Mouse (Mus musculus): ENCODE measurements at regions not wholly inside any gene's neighbourhood (a gene's known extent, or its start where the extent isn't known, plus 50 kb on each side); places are given as distances from the start of the nearest gene placed in this dataset.

DNA sequence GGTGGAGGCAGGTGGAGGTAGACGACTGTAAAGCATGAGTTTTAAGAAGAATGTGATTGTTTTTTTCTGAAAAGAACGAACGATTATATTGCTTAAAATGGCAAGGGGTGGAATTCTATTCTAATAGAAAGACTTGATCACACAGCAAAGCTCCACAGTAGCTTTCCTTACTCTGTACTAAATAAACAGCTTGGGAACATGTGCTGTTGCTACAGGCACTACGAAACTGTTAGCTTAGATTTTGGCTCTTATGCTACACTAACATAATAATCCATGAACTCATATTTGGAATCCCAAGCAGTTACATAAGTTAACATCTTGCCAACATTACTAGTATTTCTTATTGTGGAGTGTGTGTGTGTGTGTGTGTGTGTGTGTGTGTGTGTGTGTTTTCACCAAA, 114.3 kb upstream of the Tll1 start:
- TF ChIP-seq POLR2A (IDR thresholded peaks at IDR 0.05; ENCODE audit: insufficient read length, low read depth) (no peak), TCF12 (IDR thresholded peaks at IDR 0.05; ENCODE audit: insufficient read depth, poor library complexity, severe bottlenecking) (no peak), USF1 (IDR thresholded peaks at IDR 0.05; ENCODE audit: low read depth) (no peak), MAX (IDR thresholded peaks at IDR 0.05; ENCODE audit: low read depth) (no peak), POLR2AphosphoS2 (IDR thresholded peaks at IDR 0.05; ENCODE audit: insufficient read length, low read depth) (no peak), E2F4 (IDR thresholded peaks at IDR 0.05; ENCODE audit: insufficient read depth) (no peak), CEBPB (IDR thresholded peaks at IDR 0.05; ENCODE audit: insufficient read depth, poor library complexity, severe bottlenecking) (no peak), MYOD1 (IDR thresholded peaks at IDR 0.05; ENCODE audit: control insufficient read depth in 1 of 3, insufficient read length in 2 of 3, low read depth in 2 of 3) (no peak), TCF3 (IDR thresholded peaks at IDR 0.05; ENCODE audit: insufficient read length, low read depth) (no peak), REST (IDR thresholded peaks at IDR 0.05; ENCODE audit: insufficient read depth, insufficient read length) (no peak), SRF (IDR thresholded peaks at IDR 0.05; ENCODE audit: control insufficient read depth, insufficient read length, low read depth) (no peak), MYOG (IDR thresholded peaks at IDR 0.05; ENCODE audit: control insufficient read depth in 1 of 3, insufficient read depth in 1 of 3, insufficient read length in 2 of 3, low read depth in 2 of 3) (no peak)
